Mouse (Mus musculus) forebrain, embryonic 16.5 days (tissue): ENCODE data around the gene Acp4. TPM values are rescaled to one million over a fixed set of nuclear protein-coding genes. Genes with fewer than 3 reads are reported as not detected.
"Not testable (repeated sequence)": the region's sequence is repeated elsewhere in the genome, so short reads cannot be mapped to it uniquely, and the experiment has no call there.

Experiments used
- ATAC-seq: fragments of 200-750 bp; cut with Nextera tagmentation; 2 replicates; pipeline ENCODE4 v1.8.0; 2017; ENCODE audit warnings: mild to moderate bottlenecking, moderate library complexity
- H3K27ac ChIP-seq: fragments of 300-500 bp; sonication (generic); 2 replicates; pipeline ENCODE4 v1.5.1; 2014; ENCODE audit warnings: low read length, control low read depth
- H3K27me3 ChIP-seq: fragments of 300-500 bp; sonication (generic); replicated peaks from 2 replicates; pipeline ENCODE4 v1.6.1; 2014; ENCODE audit warnings: low read length; ENCODE audit not compliant: control insufficient read depth, insufficient read depth
- H3K36me3 ChIP-seq: fragments of 300-500 bp; sonication (generic); 2 replicates; pipeline ENCODE4 v1.6.1; 2014; ENCODE audit not compliant: control insufficient read depth, insufficient read depth
- H3K4me1 ChIP-seq: fragments of 300-500 bp; sonication (generic); replicated peaks from 2 replicates; pipeline ENCODE4 v1.6.1; 2014; ENCODE audit warnings: low read length; ENCODE audit not compliant: control insufficient read depth, insufficient read depth
- H3K4me2 ChIP-seq: fragments of 300-500 bp; sonication (generic); 2 replicates; pipeline ENCODE4 v1.6.1; 2014; ENCODE audit warnings: mild to moderate bottlenecking, low read length, control low read depth
- H3K4me3 ChIP-seq: fragments of 300-500 bp; sonication (generic); replicated peaks from 2 replicates; pipeline ENCODE4 v1.5.1; 2014; ENCODE audit warnings: mild to moderate bottlenecking, low read length, control low read depth
- H3K9ac ChIP-seq: fragments of 300-500 bp; sonication (generic); replicated peaks from 2 replicates; pipeline ENCODE4 v1.6.1; 2014; ENCODE audit warnings: low read depth, low read length, control low read depth
- H3K9me3 ChIP-seq: fragments of 300-500 bp; sonication (generic); 2 replicates; pipeline ENCODE4 v1.6.1; 2016; ENCODE audit warnings: low read length; ENCODE audit not compliant: control insufficient read depth
- WGBS: fragments of 180-500 bp; shearing (Covaris S2); extraction: QIAGEN DNeasy Blood & Tissue Kit; methylation state at CpG from one replicate; pipeline ENCODE4 v1.1.7; 2014; 5-methylcytosine and 5-hydroxymethylcytosine counted together
- polyA plus RNA-seq: library from polyadenylated mRNA; unstranded; fragments of >200 nt; fragmentation: Nextera tagmentation; extraction: Ambion mirVana; gene quantifications from 2 replicates; pipeline ENCODE4 v1.2.1, GENCODE M21; 2015

Acp4 gene
- polyA plus RNA-seq, 1 experiment from 2014 or later = not detected

DNA sequence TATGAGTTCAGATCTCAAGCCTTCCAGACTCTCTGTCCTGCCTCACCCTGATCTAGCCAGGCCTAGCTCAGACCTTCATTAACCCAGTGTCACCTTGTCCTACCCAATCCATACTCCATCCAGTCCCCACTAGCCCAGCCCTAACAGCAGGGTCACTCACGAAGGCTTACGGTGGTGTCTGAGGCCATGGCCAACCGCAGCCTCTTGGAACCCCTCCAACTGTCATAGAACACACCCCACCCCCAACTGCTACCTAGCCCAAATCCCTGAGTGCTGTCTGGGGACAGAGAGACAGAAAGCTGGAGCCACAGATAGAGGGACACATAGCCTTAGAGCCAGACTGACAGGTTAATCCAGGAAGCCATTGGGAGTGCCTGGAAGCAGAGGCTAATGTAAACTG lies 21.3 kb downstream of the Acp4 start, which contains the start of gene Gm36864:
Gene Gm36864 (plus strand): TSS at position 269 of the 400 bp plus-strand sequence.
- Histone ChIP-seq H3K9ac (no peak within 1 kb of the TSS), H3K27ac (no peak within 1 kb of the TSS), H3K4me1 (no peaks in the 10 kb centered on the region), H3K4me3 (no peak within 1 kb of the TSS), H3K4me2 (no peak within 1 kb of the TSS), H3K27me3 (no peaks in the 10 kb centered on the region), H3K36me3 (no peaks in the 10 kb centered on the region), H3K9me3 (no peaks in the 10 kb centered on the region)
- ATAC-seq = no peak
- 76% methylated on average over 3 of the region's 3 CpGs for WGBS

DNA sequence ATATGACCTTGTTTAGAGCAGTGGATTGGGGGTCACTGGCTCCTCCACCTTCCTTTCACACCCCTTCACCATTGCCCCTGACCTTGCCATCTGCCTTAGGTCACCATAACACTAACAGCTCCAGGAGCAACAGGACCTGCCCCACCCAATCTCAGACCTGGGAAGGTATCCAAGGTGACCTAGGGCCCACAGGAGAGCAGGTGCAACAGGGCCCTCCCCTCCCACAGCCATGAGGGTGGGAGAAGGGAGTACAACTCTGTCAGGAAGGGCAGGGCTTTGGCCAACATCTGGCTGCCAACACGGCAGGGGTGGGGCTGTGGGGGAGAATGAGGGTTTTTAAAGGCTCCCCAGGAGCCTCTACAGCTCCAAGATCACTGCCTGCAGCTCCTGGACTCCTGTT lies 32.1 kb downstream of the Acp4 start, which contains the start of gene Klk1:
Gene Klk1 (plus strand): TSS at position 285 of the 400 bp plus-strand sequence.
- H3K4me1 ChIP-seq = no peaks in the 10 kb centered on the region
- H3K36me3 ChIP-seq = no peaks in the 10 kb centered on the region
- H3K27ac ChIP-seq = no peak within 1 kb of the TSS
- H3K9ac ChIP-seq = no peak within 1 kb of the TSS
- H3K9me3 ChIP-seq = no peaks in the 10 kb centered on the region
- WGBS = 56% methylated on average over 1 of the region's 1 CpGs
- no peak within 1 kb of the TSS for H3K4me2 ChIP-seq
- no peak for ATAC-seq
- H3K4me3 ChIP-seq = no peak within 1 kb of the TSS
- no peaks in the 10 kb centered on the region for H3K27me3 ChIP-seq

DNA sequence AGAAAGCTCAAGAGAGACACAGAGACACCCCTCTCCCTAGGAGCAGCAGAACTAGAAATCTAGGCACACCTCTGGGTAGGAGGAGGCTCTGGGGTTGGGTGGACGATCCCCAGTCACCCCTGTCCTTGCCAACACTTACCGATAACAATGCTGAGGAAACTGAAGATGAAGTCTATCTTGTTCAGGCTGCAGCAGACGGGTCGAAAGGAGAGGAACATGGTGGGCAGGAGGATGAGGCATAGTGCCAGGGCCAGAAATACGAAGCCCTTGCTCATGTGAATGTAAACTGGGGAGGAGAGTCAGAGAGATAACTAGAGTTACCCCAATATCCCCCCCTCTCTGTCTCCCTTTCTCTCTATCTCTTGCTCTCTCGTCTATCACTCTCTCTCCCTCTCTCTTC lies 34.8 kb downstream of the Acp4 start:
- 73% methylated on average over 6 of the region's 6 CpGs for WGBS
- not testable (repeated sequence) for H3K36me3 ChIP-seq, ATAC-seq, H3K4me1 ChIP-seq, H3K4me2 ChIP-seq, H3K27ac ChIP-seq, H3K27me3 ChIP-seq, H3K9me3 ChIP-seq, H3K9ac ChIP-seq, H3K4me3 ChIP-seq

DNA sequence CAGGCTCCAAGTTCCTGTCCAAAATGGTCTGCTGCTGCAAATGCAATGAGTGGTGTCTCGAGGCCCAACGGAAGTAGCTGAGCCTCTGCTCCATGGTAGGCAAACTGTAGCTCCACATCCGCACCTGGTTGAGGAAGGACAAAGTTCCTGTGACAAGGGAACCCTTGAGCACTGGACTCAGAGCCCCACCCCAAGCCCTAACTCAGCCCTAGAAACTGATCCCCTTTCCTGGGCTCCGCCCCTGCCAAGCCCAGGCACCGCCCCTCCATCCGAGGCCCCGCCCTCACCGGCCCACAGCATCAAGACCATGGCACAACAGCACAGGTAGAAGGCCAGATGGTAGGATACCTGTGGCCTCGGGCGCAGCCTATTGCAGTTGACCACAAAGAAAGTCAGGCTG lies 35.6 kb downstream of the Acp4 start:
- not testable (repeated sequence) for ATAC-seq
- WGBS = 70% methylated on average over 8 of the region's 10 CpGs

DNA sequence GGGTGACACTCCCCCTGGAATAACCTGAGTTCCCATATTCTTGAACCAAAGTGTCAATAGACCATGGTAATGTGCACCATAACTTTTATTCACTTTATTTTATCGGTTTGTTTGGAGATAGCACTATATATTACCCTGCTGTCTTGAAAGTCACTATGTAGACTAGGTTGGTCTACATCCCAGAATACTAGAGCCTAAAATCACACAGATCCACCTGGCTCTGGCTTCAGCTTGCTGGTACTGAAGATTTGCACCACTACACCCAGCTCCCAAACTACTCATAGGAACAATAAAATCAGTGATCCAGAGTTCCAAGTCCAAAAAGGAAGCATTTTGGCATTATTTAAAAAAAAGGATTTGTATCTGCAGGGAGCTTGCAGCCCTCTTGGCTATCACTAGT lies 41.5 kb downstream of the Acp4 start, which contains the start of gene Klk1b5:
Gene Klk1b5 (plus strand): TSS at position 301 of the 400 bp plus-strand sequence.
- ATAC-seq = no peak
- Histone ChIP-seq H3K4me3 (no peak within 1 kb of the TSS), H3K36me3 (no peaks in the 10 kb centered on the region), H3K4me1 (no peaks in the 10 kb centered on the region), H3K9ac (no peak within 1 kb of the TSS), H3K27ac (no peak within 1 kb of the TSS), H3K9me3 (no peaks in the 10 kb centered on the region), H3K4me2 (no peak within 1 kb of the TSS), H3K27me3 (no peaks in the 10 kb centered on the region)
- 85% methylated on average over 1 of the region's 1 CpGs for WGBS

More for the DNA sequence above, 35.6 kb downstream of the Acp4 start:
- not testable (repeated sequence) for H3K27ac ChIP-seq, H3K27me3 ChIP-seq, H3K36me3 ChIP-seq, H3K4me2 ChIP-seq, H3K9me3 ChIP-seq, H3K4me1 ChIP-seq, H3K9ac ChIP-seq, H3K4me3 ChIP-seq

DNA sequence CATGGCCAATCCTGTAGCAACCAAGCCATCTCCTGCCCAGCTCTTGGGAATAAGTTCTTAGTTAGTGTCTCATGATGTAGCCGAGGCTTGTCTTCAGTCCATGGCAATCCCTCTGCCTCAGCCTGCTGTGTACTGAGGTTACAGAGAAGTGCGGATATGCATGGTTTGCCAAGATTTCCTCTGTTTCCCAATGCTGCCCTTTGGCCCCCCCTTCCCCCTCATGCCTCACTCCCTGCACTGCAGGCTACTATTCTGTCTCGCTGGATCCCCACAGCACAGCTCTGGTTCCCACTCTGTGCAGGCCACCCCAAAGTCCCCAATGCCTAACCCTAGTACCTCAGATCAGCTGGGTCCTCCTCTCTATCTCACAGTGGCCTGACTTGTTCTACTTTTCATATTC lies 48.9 kb downstream of the Acp4 start:
- H3K27ac ChIP-seq = no peak overlapping the region
- no peaks in the 10 kb centered on the region for H3K9me3 ChIP-seq
- H3K27me3 ChIP-seq = no peaks in the 10 kb centered on the region
- H3K4me3 ChIP-seq = no peak overlapping the region
- H3K4me1 ChIP-seq = no peaks in the 10 kb centered on the region
- no peaks in the 10 kb centered on the region for H3K36me3 ChIP-seq
- no peak overlapping the region for H3K4me2 ChIP-seq
- no peak for ATAC-seq
- no peak overlapping the region for H3K9ac ChIP-seq
- WGBS = 79% methylated on average over 3 of the region's 3 CpGs

DNA sequence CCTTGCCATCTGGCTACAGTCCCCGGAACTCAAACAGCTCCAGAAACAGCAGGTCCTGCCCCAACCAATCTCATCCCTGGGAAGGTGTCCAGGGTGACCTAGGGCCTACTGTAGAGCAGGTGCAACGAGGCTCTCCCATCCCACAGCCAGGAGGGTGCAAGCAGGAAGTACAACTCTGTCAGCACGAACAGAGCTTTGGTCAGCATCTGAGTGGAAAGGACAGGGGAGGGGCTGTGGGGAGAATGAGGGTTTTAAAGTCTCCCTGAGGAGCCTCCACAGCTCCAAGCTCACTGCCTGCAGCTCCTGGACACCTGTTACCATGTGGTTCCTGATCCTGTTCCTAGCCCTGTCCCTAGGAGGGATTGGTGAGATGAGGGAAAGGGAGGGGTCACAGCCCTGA lies 50.0 kb downstream of the Acp4 start, which contains the start of gene Klk1b4:
Gene Klk1b4 (plus strand): TSS at position 301 of the 400 bp plus-strand sequence.
- not testable (repeated sequence) for H3K4me3 ChIP-seq, H3K27ac ChIP-seq, H3K36me3 ChIP-seq, ATAC-seq, H3K4me2 ChIP-seq, H3K9ac ChIP-seq, H3K4me1 ChIP-seq, H3K27me3 ChIP-seq, H3K9me3 ChIP-seq
- WGBS = 56% methylated on average over 3 of the region's 3 CpGs

Other genes starting within 250 kb of the Acp4 start
- not detected in 2 replicates for gene Klk1b26, start 245.2 kb downstream of the Acp4 start, polyA plus RNA-seq
- gene Klk1b27, start 205.1 kb downstream of the Acp4 start, polyA plus RNA-seq = not detected in 2 replicates
- not detected in 2 replicates for gene Klk1b21, start 155.1 kb downstream of the Acp4 start, polyA plus RNA-seq
- not detected in 2 replicates for gene Klk1b22, start 144.7 kb downstream of the Acp4 start, polyA plus RNA-seq
- not detected in 2 replicates for gene Klk1b16, start 120.6 kb downstream of the Acp4 start, polyA plus RNA-seq
- not detected in 2 replicates for gene Klk1b24, start 69.1 kb downstream of the Acp4 start, polyA plus RNA-seq
- not detected in 2 replicates for gene Klk1b3, start 59.2 kb downstream of the Acp4 start, polyA plus RNA-seq
- not detected in 2 replicates for gene Klk1b4, start 49.9 kb downstream of the Acp4 start, polyA plus RNA-seq
- not detected in 2 replicates for gene Klk1b5, start 41.4 kb downstream of the Acp4 start, polyA plus RNA-seq
- gene Klk1, start 32.0 kb downstream of the Acp4 start, polyA plus RNA-seq = not detected in 2 replicates
- not detected in 2 replicates for gene Gm36864, start 21.2 kb downstream of the Acp4 start, polyA plus RNA-seq
- 1.1 and 1.4 TPM in 2 replicates for gene 1700028J19Rik, start 10.7 kb downstream of the Acp4 start, polyA plus RNA-seq
- 240 and 264 TPM in 2 replicates for gene 2410002F23Rik, start 10.7 kb downstream of the Acp4 start, polyA plus RNA-seq
- gene Gm15517, start 4.1 kb upstream of the Acp4 start, polyA plus RNA-seq = not detected in 2 replicates
- gene Clec11a, start 49.5 kb upstream of the Acp4 start, polyA plus RNA-seq = 3.5 and 4.4 TPM in 2 replicates
- gene Shank1, start 52.9 kb upstream of the Acp4 start, polyA plus RNA-seq = 20.4 and 26.5 TPM in 2 replicates
- gene Syt3, start 126.7 kb upstream of the Acp4 start, polyA plus RNA-seq = 27.2 and 37.2 TPM in 2 replicates
- gene 1700008O03Rik, start 128.4 kb upstream of the Acp4 start, polyA plus RNA-seq = 0.86 and 2.3 TPM in 2 replicates
- gene Lrrc4b, start 171.6 kb upstream of the Acp4 start, polyA plus RNA-seq = 10.6 and 12.6 TPM in 2 replicates
- 2.6 and 3.7 TPM in 2 replicates for gene Aspdh, start 208.0 kb upstream of the Acp4 start, polyA plus RNA-seq
- 51.4 and 61.8 TPM in 2 replicates for gene Josd2, start 210.6 kb upstream of the Acp4 start, polyA plus RNA-seq
- 120 and 127 TPM in 2 replicates for gene Emc10, start 239.2 kb upstream of the Acp4 start, polyA plus RNA-seq
- gene Fam71e1, start 239.2 kb upstream of the Acp4 start, polyA plus RNA-seq = 22.2 and 28.9 TPM in 2 replicates